Mouse (Mus musculus) adrenal gland, adult 8-10 months (tissue): Measurements from ENCODE around the gene Txnl4b. TPM values are rescaled to one million over a fixed set of nuclear protein-coding genes. Genes with fewer than 3 reads are reported as not detected.

Source experiments
- DNase-seq: peaks from one replicate; pipeline ENCODE4 v3.0.0; 2022
- total RNA-seq, 4 experiments: library from RNA; stranded (reverse); gene quantifications; 2 replicates each; pipeline ENCODE4 v1.2.4; 2022

The Txnl4b gene
- total RNA-seq, 4 experiments from 2014 or later, result 10.3 to 12.7 (median 11.9) TPM

- DNase-seq, result no peak
These were observed 41.0 kb downstream of the Txnl4b start for GRCm38 (mm10) chr8:109606725-109607124.

- no peak for DNase-seq
These were observed 42.0 kb downstream of the Txnl4b start for GRCm38 (mm10) chr8:109607650-109608049.

- peak; percentile 96 for DNase-seq
These were observed 42.8 kb downstream of the Txnl4b start, which contains the start of gene Dhodh for GRCm38 (mm10) chr8:109608271-109609152. Gene Dhodh, minus strand, starts transcription at chr8:109608673.

- DNase-seq, result no peak
These were observed 43.4 kb downstream of the Txnl4b start for GRCm38 (mm10) chr8:109609153-109609502.

GRCm38 (mm10) chr8:109614243-109615210 lies 48.8 kb downstream of the Txnl4b start, which contains the start of gene Pkd1l3:
Gene Pkd1l3, plus strand, starts transcription at chr8:109614517.
- DNase-seq, result no peak

GRCm38 (mm10) chr8:109615569-109615968 lies 49.9 kb downstream of the Txnl4b start:
- no peak for DNase-seq

Other genes starting within 250 kb of the Txnl4b start
- gene Pmfbp1, start 71.9 kb upstream of the Txnl4b start, total RNA-seq, result not detected
- gene Dhx38, start within 50 bp of the Txnl4b start, total RNA-seq, result 10 to 100 TPM; 22.3 to 28.5 (median 25.2) TPM
- gene Hp, start 13.3 kb downstream of the Txnl4b start, total RNA-seq, result 100 to 1,000 TPM in 1 of 4 experiments, 10 to 100 TPM in 3; 66.0 to 260 (median 87.5) TPM
- gene Dhodh, start 42.8 kb downstream of the Txnl4b start, total RNA-seq, result 10 to 100 TPM; 21.3 to 36.2 (median 25.7) TPM
- gene Pkd1l3, start 48.6 kb downstream of the Txnl4b start, total RNA-seq, result under 1 TPM in 3 of 4 experiments, not detected in 1; 0.03 to 0.17 (median 0.06) TPM
- gene Ist1, start 127.4 kb downstream of the Txnl4b start, total RNA-seq, result 100 to 1,000 TPM in 1 of 4 experiments, 10 to 100 TPM in 3; 85.7 to 100 (median 97.0) TPM
- 10 to 100 TPM in 3 of 4 experiments, 1 to 10 TPM in 1; 9.5 to 15.8 (median 12.4) TPM for gene Zfp821, start 139.7 kb downstream of the Txnl4b start, total RNA-seq
- gene Atxn1l, start 171.8 kb downstream of the Txnl4b start, total RNA-seq, result 10 to 100 TPM; 42.1 to 57.0 (median 46.1) TPM
- 100 to 1,000 TPM in 1 of 4 experiments, 10 to 100 TPM in 3; 76.0 to 103 (median 90.0) TPM for gene Ap1g1, start 212.7 kb downstream of the Txnl4b start, total RNA-seq